Mouse (Mus musculus): Measurements from ENCODE around the gene N4bp1. TPM values are rescaled to one million over a fixed set of nuclear protein-coding genes. Genes with fewer than 3 reads are reported as not detected.

The N4bp1 gene
- 16.0 and 18.0 TPM in 2 replicates for polyA plus RNA-seq (2012; rRNA removed)

DNA sequence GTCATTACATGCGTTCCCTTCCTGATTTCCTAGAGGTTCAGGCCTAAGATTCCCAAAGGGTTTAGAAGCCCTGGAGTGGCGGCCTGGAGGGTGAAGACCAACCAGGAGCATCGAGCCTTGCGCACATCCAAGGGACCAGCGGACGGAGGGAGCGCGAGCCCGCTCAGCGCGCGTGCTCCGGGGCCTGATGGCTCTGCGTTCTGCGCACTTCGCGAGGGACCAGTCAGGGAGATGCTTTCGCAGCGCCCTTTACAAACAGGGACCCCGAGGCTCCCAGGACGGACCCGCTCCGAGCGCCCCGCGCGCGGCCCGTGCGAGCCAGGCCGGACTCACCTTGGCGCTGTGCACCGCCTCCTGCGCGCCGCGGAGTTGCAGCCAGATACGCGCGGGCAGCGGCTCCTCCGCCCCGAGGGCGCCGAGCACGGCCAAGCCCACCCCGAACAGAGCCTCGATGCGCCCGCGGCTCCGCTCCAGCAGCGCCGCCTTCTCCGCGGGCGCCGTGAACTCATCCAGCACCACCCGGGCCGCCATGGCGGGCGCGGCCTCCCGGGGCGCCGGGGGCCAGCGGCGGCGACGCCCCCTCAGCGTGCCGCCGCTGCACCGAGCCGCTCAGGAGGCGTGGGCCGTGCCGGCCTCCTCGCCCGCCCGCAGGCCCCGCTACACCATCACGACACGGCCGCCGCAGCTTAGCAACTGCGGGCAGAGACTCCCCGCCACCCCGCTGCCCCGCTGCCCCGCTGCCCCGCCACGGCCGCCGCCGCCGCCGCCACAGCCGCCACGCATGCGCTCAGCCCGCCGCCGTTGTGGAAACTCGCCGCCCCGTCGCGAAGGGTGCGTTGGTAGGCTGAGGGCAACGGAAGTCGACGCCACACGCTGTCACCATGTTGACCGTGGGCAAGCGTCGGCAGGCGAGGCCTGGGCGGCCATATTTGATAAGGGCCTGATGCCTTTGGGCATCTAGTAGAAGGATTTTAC is at the start of gene N4bp1:
N4bp1 (minus strand) TSS at position 770 of the 975 bp plus-strand sequence.

Other genes with a start within 250 kb of the N4bp1 start
- 25.5 and 51.6 TPM in 2 replicates for gene Gm10638, start 139.6 kb downstream of the N4bp1 start, polyA plus RNA-seq (2012; rRNA removed)
- gene Siah1a, start 139.3 kb downstream of the N4bp1 start, polyA plus RNA-seq (2012; rRNA removed) = 24.9 and 26.4 TPM in 2 replicates